Mouse (Mus musculus) lung, embryonic 14.5 days (tissue): ENCODE data around the gene Mcemp1. TPM values are rescaled to one million over a fixed set of nuclear protein-coding genes. Genes with fewer than 3 reads are reported as not detected.
A peak's percentile ranks its signal among the peaks of the same experiment; 100 is the strongest.

Experiments
- ATAC-seq: fragments of 200-750 bp; cut with Nextera tagmentation; 2 replicates; pipeline ENCODE4 v1.8.0; 2017; ENCODE audit warnings: mild to moderate bottlenecking, moderate TSS enrichment, moderate library complexity; ENCODE audit not compliant: insufficient read depth
- DNase-seq: peaks from one replicate; pipeline ENCODE4 v3.0.0-alpha.2; 2015
- H3K27ac ChIP-seq: fragments of 300-500 bp; sonication (generic); 2 replicates; pipeline ENCODE4 v1.5.1; 2014; ENCODE audit warnings: low read depth, mild to moderate bottlenecking, moderate library complexity
- H3K27me3 ChIP-seq: fragments of 300-500 bp; sonication (generic); 2 replicates; pipeline ENCODE4 v1.6.1; 2014; ENCODE audit warnings: low read length, control low read depth; ENCODE audit not compliant: insufficient read depth
- H3K36me3 ChIP-seq: fragments of 300-500 bp; sonication (generic); 2 replicates; pipeline ENCODE4 v1.6.1; 2014; ENCODE audit warnings: control low read depth; ENCODE audit not compliant: insufficient read depth
- H3K4me1 ChIP-seq: fragments of 300-500 bp; sonication (generic); 2 replicates; pipeline ENCODE4 v1.6.1; 2014; ENCODE audit warnings: antibody characterized with exemption, control low read depth; ENCODE audit not compliant: insufficient read depth
- H3K4me2 ChIP-seq: fragments of 300-500 bp; sonication (generic); 2 replicates; pipeline ENCODE4 v1.6.1; 2014; ENCODE audit warnings: mild to moderate bottlenecking
- H3K4me3 ChIP-seq: fragments of 300-500 bp; sonication (generic); 2 replicates; pipeline ENCODE4 v1.5.1; 2014; ENCODE audit warnings: low read depth, low read length
- H3K9ac ChIP-seq: fragments of 300-500 bp; sonication (generic); 2 replicates; pipeline ENCODE4 v1.6.1; 2014
- H3K9me3 ChIP-seq: fragments of 300-500 bp; sonication (generic); 2 replicates; pipeline ENCODE4 v1.6.1; 2016; ENCODE audit warnings: low read depth, low read length, control low read depth
- CTCF ChIP-seq: IDR thresholded peaks from 2 replicates; pipeline ENCODE4 v1.5.1; 2016; ENCODE audit warnings: antibody characterized with exemption, low read depth
- WGBS: fragments of 180-500 bp; shearing (Covaris S2); extraction: QIAGEN DNeasy Blood & Tissue Kit; methylation state at CpG from one replicate; pipeline ENCODE4 v1.1.7; 2014; 5-methylcytosine and 5-hydroxymethylcytosine counted together
- polyA plus RNA-seq: library from polyadenylated mRNA; unstranded; fragments of >200 nt; fragmentation: Nextera tagmentation; extraction: Ambion mirVana; gene quantifications from 2 replicates; pipeline ENCODE4 v1.2.1, GENCODE M21; 2014

Mcemp1 gene
- polyA plus RNA-seq, 1 experiment from 2014 or later, result 0.79 TPM

DNA sequence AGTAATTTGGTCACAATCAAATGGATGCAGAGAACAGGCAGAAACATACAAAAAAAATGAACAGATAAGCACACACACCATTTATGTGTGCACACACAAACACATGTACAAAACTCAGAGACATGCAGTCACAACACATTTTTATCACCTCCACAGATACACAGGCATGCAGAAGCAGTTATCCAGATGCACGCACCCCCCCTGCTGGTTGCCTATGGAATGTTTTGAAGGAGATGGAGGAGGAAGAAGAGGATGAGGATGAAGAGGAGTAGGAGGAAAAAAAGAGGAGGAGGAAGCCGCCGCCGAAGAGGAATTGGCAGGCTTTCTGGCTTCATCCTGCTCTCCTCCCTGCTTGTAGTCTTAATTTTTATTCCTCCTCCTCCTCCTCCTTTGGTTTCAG is 40.2 kb downstream of the Mcemp1 start:
- DNase-seq (peak; percentile 9), ATAC-seq (no peak)
- Histone ChIP-seq H3K4me3 (no peak overlapping the region), H3K9me3 (no peaks in the 10 kb centered on the region), H3K27me3 (no peaks in the 10 kb centered on the region), H3K9ac (no peak overlapping the region), H3K4me1 (no peaks in the 10 kb centered on the region), H3K4me2 (no peak overlapping the region), H3K36me3 (no peaks in the 10 kb centered on the region), H3K27ac (no peak overlapping the region)
- 56% methylated on average over 4 of the region's 4 CpGs for WGBS
- TF ChIP-seq CTCF, result peak; percentile 52

DNA sequence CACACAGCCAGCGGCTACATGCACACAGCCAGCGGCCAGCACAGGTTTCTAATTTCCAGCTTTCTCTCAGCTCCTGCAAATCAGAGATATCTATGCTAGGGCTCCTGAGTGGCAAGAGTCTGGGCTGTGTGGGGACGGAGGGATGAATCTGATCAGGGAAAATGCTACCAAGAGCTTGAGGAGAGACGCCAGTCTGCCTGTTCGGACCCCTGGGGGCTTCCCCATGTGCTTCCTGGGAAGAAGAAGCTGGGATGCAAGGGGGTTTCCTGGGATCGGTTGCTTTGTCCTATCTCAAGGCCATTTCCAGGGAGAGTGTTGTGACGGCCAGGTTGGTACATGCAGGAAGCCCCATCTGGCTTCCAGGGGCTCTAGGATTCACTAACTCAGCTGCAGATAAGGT is 42.1 kb downstream of the Mcemp1 start:
- Histone ChIP-seq H3K9me3 (no peaks in the 10 kb centered on the region), H3K4me3 (no peak overlapping the region), H3K27me3 (no peaks in the 10 kb centered on the region), H3K27ac (no peak overlapping the region), H3K36me3 (no peaks in the 10 kb centered on the region), H3K4me1 (no peaks in the 10 kb centered on the region), H3K4me2 (no peak overlapping the region), H3K9ac (no peak overlapping the region)
- ATAC-seq (no peak), DNase-seq (no peak)
- WGBS, result 65% methylated on average over 7 of the region's 7 CpGs
- TF ChIP-seq CTCF, result no peak

DNA sequence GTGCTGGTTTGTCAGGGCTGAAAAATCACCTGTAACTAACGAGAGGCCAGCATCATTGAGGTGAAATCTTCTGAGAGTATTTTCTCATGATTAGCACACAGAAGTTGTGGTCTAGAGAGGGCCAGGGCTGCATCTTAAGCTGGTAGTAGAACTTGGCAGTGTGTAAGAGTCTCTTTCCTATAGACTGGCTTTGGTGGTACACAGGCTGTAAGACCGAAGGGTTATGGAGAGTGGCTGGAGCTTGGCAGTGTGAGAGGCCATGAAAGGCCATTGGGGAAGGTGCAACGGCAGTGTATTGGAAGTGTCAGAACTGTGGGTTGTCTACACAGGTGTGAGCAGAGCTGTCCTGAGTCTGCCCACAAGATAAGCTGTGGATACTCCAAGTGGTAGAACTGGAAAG is 44.8 kb downstream of the Mcemp1 start:
- H3K4me1 ChIP-seq, result no peaks in the 10 kb centered on the region
- no peaks in the 10 kb centered on the region for H3K36me3 ChIP-seq
- H3K27me3 ChIP-seq, result no peaks in the 10 kb centered on the region
- no peak overlapping the region for H3K27ac ChIP-seq
- no peak overlapping the region for H3K9ac ChIP-seq
- DNase-seq (no peak), ATAC-seq (no peak)
- WGBS, result 78% methylated on average over 3 of the region's 3 CpGs
- no peak for TF ChIP-seq CTCF
- no peaks in the 10 kb centered on the region for H3K9me3 ChIP-seq
- no peak overlapping the region for H3K4me2 ChIP-seq
- H3K4me3 ChIP-seq, result no peak overlapping the region

DNA sequence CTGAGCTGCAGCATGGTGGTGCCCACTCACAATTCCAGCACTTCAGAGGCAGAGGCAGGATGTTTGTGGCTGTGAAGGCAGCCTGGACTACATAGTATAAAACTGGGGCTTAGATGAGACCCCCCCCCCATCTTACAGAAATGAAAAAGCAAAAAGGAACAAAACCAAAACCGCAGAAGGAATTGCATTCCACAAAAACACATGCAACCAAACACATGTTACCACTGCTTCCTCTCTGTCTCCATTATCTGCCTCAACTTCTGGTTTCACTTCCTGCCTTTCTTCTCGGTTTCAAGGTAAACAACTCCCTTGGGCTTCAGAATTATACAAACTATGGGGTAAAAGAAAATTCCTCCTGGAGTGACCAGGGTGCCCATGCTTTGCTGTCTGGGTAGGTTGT is 46.1 kb downstream of the Mcemp1 start:
- no peak overlapping the region for H3K4me2 ChIP-seq
- H3K9me3 ChIP-seq, result no peaks in the 10 kb centered on the region
- H3K9ac ChIP-seq, result no peak overlapping the region
- H3K27me3 ChIP-seq, result no peaks in the 10 kb centered on the region
- WGBS, result 44% methylated on average over 2 of the region's 2 CpGs
- no peaks in the 10 kb centered on the region for H3K4me1 ChIP-seq
- no peaks in the 10 kb centered on the region for H3K36me3 ChIP-seq
- ATAC-seq, result no peak
- no peak for TF ChIP-seq CTCF
- no peak overlapping the region for H3K4me3 ChIP-seq
- peak; percentile 21 for DNase-seq
- no peak overlapping the region for H3K27ac ChIP-seq

DNA sequence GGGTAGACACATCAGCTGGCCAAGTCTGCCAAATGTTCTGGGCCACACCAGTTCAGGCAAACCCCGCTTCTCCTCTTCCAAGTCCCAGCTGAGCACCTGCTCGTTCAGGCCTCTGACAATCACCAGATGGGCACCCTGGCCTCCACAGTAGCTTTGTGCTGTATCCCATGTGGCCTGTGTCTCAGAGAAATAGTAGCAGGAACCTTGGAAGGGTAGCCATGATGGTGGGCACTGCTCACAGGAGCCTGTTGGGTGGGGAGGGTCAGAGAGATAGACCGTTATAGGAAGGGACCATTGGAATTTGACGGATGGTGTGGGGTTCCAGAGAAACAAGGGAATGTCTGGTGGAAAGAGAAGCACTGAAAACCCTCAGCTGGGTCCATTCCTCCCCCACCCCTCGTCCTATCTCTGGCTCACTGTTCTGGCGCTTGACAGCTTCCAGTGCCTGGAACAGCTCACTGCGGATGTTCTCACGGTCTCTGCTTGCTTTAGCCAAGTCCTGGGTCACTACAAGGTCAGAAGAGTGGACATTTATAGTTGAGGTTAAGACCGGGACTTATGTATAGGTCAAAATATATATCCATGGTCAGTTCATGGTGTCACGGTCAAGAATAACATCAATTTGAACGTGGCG is 51.9 kb downstream of the Mcemp1 start:
- ATAC-seq, result no peak
- Histone ChIP-seq H3K27me3 (no peaks in the 10 kb centered on the region), H3K27ac (no peak overlapping the region), H3K9ac (no peak overlapping the region), H3K9me3 (no peaks in the 10 kb centered on the region), H3K4me3 (no peak overlapping the region), H3K4me2 (no peak overlapping the region), H3K36me3 (no peaks in the 10 kb centered on the region), H3K4me1 (no peaks in the 10 kb centered on the region)
- no peak for TF ChIP-seq CTCF
- 73% methylated on average over 12 of the region's 12 CpGs for WGBS
- DNase-seq, result no peak

DNA sequence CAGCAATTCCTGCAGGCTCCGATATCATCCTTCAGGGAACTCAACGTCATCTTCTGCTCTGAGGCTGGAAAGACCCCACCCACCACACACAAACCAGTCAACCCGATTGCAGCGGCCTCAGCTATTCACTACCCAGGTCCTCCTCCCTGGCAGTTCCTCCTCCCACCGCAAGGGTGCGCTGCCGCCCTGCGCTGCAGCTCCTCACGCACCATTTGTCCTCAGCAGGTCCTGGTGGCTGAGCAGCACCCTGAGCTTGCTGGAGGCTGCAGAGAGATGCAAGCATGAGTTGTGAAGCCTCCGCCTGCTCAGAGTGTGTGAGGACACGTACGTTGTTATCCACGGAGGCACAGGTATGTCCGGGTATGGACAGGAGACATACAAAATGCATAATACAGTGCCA is 53.0 kb downstream of the Mcemp1 start:
- peak; percentile 97 for TF ChIP-seq CTCF
- H3K4me3 ChIP-seq, result no peak overlapping the region
- WGBS, result 13% methylated on average over 14 of the region's 14 CpGs

More for the DNA sequence above, 53.0 kb downstream of the Mcemp1 start:
- Histone ChIP-seq H3K4me2 (no peak overlapping the region), H3K27me3 (no peaks in the 10 kb centered on the region), H3K27ac (no peak overlapping the region), H3K9me3 (no peaks in the 10 kb centered on the region), H3K9ac (no peak overlapping the region), H3K4me1 (no peaks in the 10 kb centered on the region), H3K36me3 (no peaks in the 10 kb centered on the region)
- DNase-seq (peak; percentile 79), ATAC-seq (peak; percentile 73)

Other genes with a start within 250 kb of the Mcemp1 start
- 3.9 and 4.4 TPM in 2 replicates for gene Pex11g, start 198.1 kb upstream of the Mcemp1 start, polyA plus RNA-seq
- gene Tex45, start 194.9 kb upstream of the Mcemp1 start, polyA plus RNA-seq, result not detected in 2 replicates
- 19.9 and 21.7 TPM in 2 replicates for gene Zfp358, start 172.6 kb upstream of the Mcemp1 start, polyA plus RNA-seq
- gene Mcoln1, start 165.3 kb upstream of the Mcemp1 start, polyA plus RNA-seq, result 38.3 and 39.9 TPM in 2 replicates
- gene Pnpla6, start 150.4 kb upstream of the Mcemp1 start, polyA plus RNA-seq, result 17.5 and 19.1 TPM in 2 replicates
- 0.72 and 0.91 TPM in 2 replicates for gene C330021F23Rik, start 97.8 kb upstream of the Mcemp1 start, polyA plus RNA-seq
- gene Camsap3, start 78.5 kb upstream of the Mcemp1 start, polyA plus RNA-seq, result 6.8 and 7.5 TPM in 2 replicates
- 55.6 and 55.9 TPM in 2 replicates for gene Xab2, start 44.4 kb upstream of the Mcemp1 start, polyA plus RNA-seq
- gene Pet100, start 44.2 kb upstream of the Mcemp1 start, polyA plus RNA-seq, result 79.4 and 92.1 TPM in 2 replicates
- gene Pcp2, start 40.2 kb upstream of the Mcemp1 start, polyA plus RNA-seq, result not detected in 2 replicates
- 61.4 and 64.0 TPM in 2 replicates for gene Stxbp2, start 34.8 kb upstream of the Mcemp1 start, polyA plus RNA-seq
- 0.20 TPM in 1 of 2 replicates, not detected in the other for gene Retn, start 10.0 kb upstream of the Mcemp1 start, polyA plus RNA-seq
- gene Fcor, start 6.6 kb downstream of the Mcemp1 start, polyA plus RNA-seq, result 11.1 and 11.9 TPM in 2 replicates
- gene Trappc5, start 10.5 kb downstream of the Mcemp1 start, polyA plus RNA-seq, result 29.7 and 31.0 TPM in 2 replicates
- gene Fcer2a, start 28.4 kb downstream of the Mcemp1 start, polyA plus RNA-seq, result 0.18 and 0.32 TPM in 2 replicates
- gene Clec4g, start 54.9 kb downstream of the Mcemp1 start, polyA plus RNA-seq, result 0.66 TPM in 1 of 2 replicates, not detected in the other
- gene Cd209a, start 83.2 kb downstream of the Mcemp1 start, polyA plus RNA-seq, result 0.38 TPM in 2 replicates
- not detected in 2 replicates for gene Cd209e, start 188.6 kb downstream of the Mcemp1 start, polyA plus RNA-seq
- gene Cd209d, start 212.8 kb downstream of the Mcemp1 start, polyA plus RNA-seq, result not detected in 2 replicates